Comparison of ENCODE assay signal across 14 mouse cellular contexts in genomic region chrX:57923836-57924235, GRCm38 (mm10).
A peak's percentile ranks its signal among the peaks of the same experiment; 100 is the strongest.
DNase-seq lines count a peak whose midpoint lies in the region; TF ChIP-seq lines count a peak whose summit lies in the region.
"Had no signal": no experiment of that assay in that cellular context is flagged by ENCODE, and none has a peak within 500 bp of the region (broad histone marks: within the 10 kb centered on the region; RNA-seq: fewer than 3 reads in every experiment).

No protein-coding gene starts in this region.

- peak; percentile 13 to 22 for DNase-seq in cerebellum, postnatal 36 days
- DNase-seq in cerebellum, adult 11 months = no peak
- no peak for DNase-seq in layer of hippocampus, adult 2 months (ENCODE audit: low spot score in 2 of 2)
- DNase-seq in layer of hippocampus, adult 11-12 months (ENCODE audit: low spot score) = no peak
- DNase-seq in embryo, embryonic 10.5 days (ENCODE audit: low spot score) = peak; percentile 34
- no peak for DNase-seq in heart, adult 9 months (ENCODE audit: low spot score in 2 of 2)
- DNase-seq in thymus, postnatal 4 days = no peak
- DNase-seq: adrenal gland, adult 8-10 months; gastrocnemius, postnatal 36 days; thymus, adult 2 months had no signal

- TF ChIP-seq EP300 in ES-Bruce4 (IDR thresholded peaks at IDR 0.05; ENCODE audit: insufficient read depth, low read depth, low read length) = no peak

- H3K36me3 ChIP-seq in ES-Bruce4 (ENCODE audit: control insufficient read depth, insufficient read depth, low read length, poor library complexity, severe bottlenecking) = no peaks in the 10 kb centered on the region
- H3K36me3 ChIP-seq: embryonic facial prominence, embryonic 12.5 days; limb, embryonic 12.5 days had no signal

- no peak for TF ChIP-seq POLR2A in ES-Bruce4 (IDR thresholded peaks at IDR 0.05; ENCODE audit: insufficient read depth, low read length)

- H3K4me3 ChIP-seq in layer of hippocampus, adult 2 months = no peak overlapping the region
- H3K4me3 ChIP-seq in ES-Bruce4 (ENCODE audit: low read depth, low read length) = no peak overlapping the region
- H3K4me3 ChIP-seq: embryonic facial prominence, embryonic 12.5 days; limb, embryonic 12.5 days had no signal

- no peaks in the 10 kb centered on the region for H3K9me3 ChIP-seq in ES-Bruce4 (replicated peaks; ENCODE audit: control insufficient read depth, insufficient read depth, low read length, poor library complexity, severe bottlenecking)
- H3K9me3 ChIP-seq: embryonic facial prominence, embryonic 12.5 days; limb, embryonic 12.5 days had no signal

- H3K27ac ChIP-seq in layer of hippocampus, adult 2 months = no peak overlapping the region
- H3K27ac ChIP-seq in ES-Bruce4 (ENCODE audit: insufficient read depth, low read length) = no peak overlapping the region
- H3K27ac ChIP-seq: embryonic facial prominence, embryonic 12.5 days; limb, embryonic 12.5 days; macrophage had no signal

- no peak overlapping the region for H3K9ac ChIP-seq in ES-Bruce4 (ENCODE audit: low read depth, poor library complexity, severe bottlenecking)
- H3K9ac ChIP-seq: embryonic facial prominence, embryonic 12.5 days; limb, embryonic 12.5 days had no signal

- H3K27me3 ChIP-seq in ES-Bruce4 (ENCODE audit: control insufficient read depth, insufficient read depth, low read length, poor library complexity, severe bottlenecking) = peaks cover 2% of the 10 kb centered on the region; the same call in 1 of the 2 replicates

- no peaks in the 10 kb centered on the region for H3K4me1 ChIP-seq in ES-Bruce4 (ENCODE audit: control insufficient read depth, insufficient read depth, low read length)
- H3K4me1 ChIP-seq: embryonic facial prominence, embryonic 12.5 days; limb, embryonic 12.5 days had no signal

- TF ChIP-seq CTCF in layer of hippocampus, adult 2 months (conservative IDR thresholded peaks at IDR 0.05) = peak; percentile 71
- TF ChIP-seq CTCF in ES-Bruce4 (IDR thresholded peaks at IDR 0.05; ENCODE audit: low read depth, low read length) = peak; percentile 68

Comparison
In these comparisons a context has a peak if more than half of its experiments do, and no peak if none do; other contexts are left out.
1. DNase-seq: peak in cerebellum, postnatal 36 days (2 of 2) and embryo, embryonic 10.5 days (single experiment); none in cerebellum, adult 11 months (single experiment), layer of hippocampus, adult 2 months (0 of 2), layer of hippocampus, adult 11-12 months (single experiment), heart, adult 9 months (0 of 2) and thymus, postnatal 4 days (single experiment).